Mouse (Mus musculus) right cerebral cortex, adult 18-20 months (tissue): Measurements from ENCODE around the gene Chmp3.

Source experiments
- DNase-seq: peaks from one replicate; pipeline ENCODE4 v3.0.0; 2022; ENCODE audit warnings: mixed read lengths

The Chmp3 gene

GRCm38 (mm10) chr6:71613225-71613624 lies 69.6 kb downstream of the Chmp3 start:
- DNase-seq: no peak

- no peak for DNase-seq
These were observed 73.4 kb downstream of the Chmp3 start for GRCm38 (mm10) chr6:71616959-71617358.

- DNase-seq: no peak
These were observed 78.0 kb downstream of the Chmp3 start for GRCm38 (mm10) chr6:71621551-71621950.

- DNase-seq: peak; percentile 34
These were observed 78.4 kb downstream of the Chmp3 start for GRCm38 (mm10) chr6:71621981-71622380.

- no peak for DNase-seq
These were observed 81.1 kb downstream of the Chmp3 start for GRCm38 (mm10) chr6:71624723-71625122.

GRCm38 (mm10) chr6:71625984-71626383 lies 82.4 kb downstream of the Chmp3 start:
- DNase-seq: no peak

GRCm38 (mm10) chr6:71627325-71627724 lies 83.7 kb downstream of the Chmp3 start:
- no peak for DNase-seq

- no peak for DNase-seq
These were observed 87.6 kb downstream of the Chmp3 start for GRCm38 (mm10) chr6:71631196-71631595.

GRCm38 (mm10) chr6:71631706-71632461 lies 88.3 kb downstream of the Chmp3 start:
- peak; percentile 58 for DNase-seq
